Mouse (Mus musculus) megakaryocyte-erythroid progenitor cell, adult 5-6 weeks (primary cell): Measurements from ENCODE around the gene Gtf3c5. TPM values are rescaled to one million over a fixed set of nuclear protein-coding genes. Genes with fewer than 3 reads are reported as not detected.
A peak's percentile ranks its signal among the peaks of the same experiment; 100 is the strongest.

Experiments used
- ATAC-seq: replicated peaks from 2 replicates; pipeline ENCODE4 v1.8.0; 2016; ENCODE audit warnings: mild to moderate bottlenecking, inconsistent platforms; ENCODE audit not compliant: severe bottlenecking, poor library complexity, low FRiP score, low TSS enrichment
- total RNA-seq, 2 experiments: library from RNA; stranded (forward) in 1 of 2; stranded (reverse) in 1 of 2; fragments of 200-1000, 215-1000 nt in 1 of 2; fragments of >200 nt in 1 of 2; fragmentation: Nextera tagmentation in 1 of 2; gene quantifications; 2 replicates each; pipeline ENCODE4 v1.2.3; 2014 to 2017

Gtf3c5 gene
- total RNA-seq, 2 experiments from 2014 or later, result 25.7 to 33.9 TPM

- no peak for ATAC-seq
These were observed 27.3 kb upstream of the Gtf3c5 start for GRCm38 (mm10) chr2:28610716-28611406.

- ATAC-seq, result no peak
These were observed 26.3 kb upstream of the Gtf3c5 start for GRCm38 (mm10) chr2:28609851-28610250.

DNA sequence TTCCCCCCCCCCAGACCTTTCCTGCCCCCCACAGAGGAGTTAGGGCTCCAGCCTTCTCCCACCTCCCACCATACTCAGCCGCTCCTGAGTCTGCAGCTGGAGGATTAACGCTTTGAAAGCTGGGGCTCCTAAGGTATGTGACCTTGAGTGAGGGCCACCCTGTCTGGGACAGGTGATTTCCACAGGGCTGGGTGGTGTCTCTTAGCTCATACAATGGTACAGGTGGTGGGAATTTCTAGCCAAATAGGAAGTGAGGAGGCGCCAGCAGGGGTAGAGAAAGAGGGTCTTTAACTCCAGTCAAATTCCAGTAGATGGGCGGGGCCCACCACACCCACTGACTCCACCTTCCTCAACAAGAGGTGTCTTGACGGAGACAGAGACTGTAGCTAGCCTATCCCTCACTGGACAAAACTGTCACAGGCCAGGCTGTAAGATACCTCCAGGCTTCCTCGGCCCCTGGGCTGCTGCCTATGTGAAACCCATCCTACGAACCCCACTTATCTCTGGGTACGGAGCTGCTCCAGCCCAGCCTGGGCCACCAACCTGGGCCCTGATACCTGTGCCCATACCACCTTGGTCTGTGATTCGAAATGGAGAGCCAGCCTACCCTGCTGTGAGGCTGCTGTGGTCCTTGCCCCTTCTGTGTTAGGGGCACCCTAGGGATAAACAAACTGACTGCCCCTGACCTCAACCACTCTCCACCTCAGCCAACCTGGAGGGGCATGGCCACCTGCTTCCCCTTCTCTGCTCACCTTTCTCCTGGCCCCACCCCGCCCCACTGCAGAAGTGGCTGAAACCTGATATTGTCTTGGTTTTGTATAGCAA, 24.0 kb upstream of the Gtf3c5 start:
- peak; percentile 42 for ATAC-seq

- ATAC-seq, result peak; percentile 6; the same call in 1 of the 2 replicates
These were observed 23.2 kb upstream of the Gtf3c5 start for GRCm38 (mm10) chr2:28606601-28607340.

DNA sequence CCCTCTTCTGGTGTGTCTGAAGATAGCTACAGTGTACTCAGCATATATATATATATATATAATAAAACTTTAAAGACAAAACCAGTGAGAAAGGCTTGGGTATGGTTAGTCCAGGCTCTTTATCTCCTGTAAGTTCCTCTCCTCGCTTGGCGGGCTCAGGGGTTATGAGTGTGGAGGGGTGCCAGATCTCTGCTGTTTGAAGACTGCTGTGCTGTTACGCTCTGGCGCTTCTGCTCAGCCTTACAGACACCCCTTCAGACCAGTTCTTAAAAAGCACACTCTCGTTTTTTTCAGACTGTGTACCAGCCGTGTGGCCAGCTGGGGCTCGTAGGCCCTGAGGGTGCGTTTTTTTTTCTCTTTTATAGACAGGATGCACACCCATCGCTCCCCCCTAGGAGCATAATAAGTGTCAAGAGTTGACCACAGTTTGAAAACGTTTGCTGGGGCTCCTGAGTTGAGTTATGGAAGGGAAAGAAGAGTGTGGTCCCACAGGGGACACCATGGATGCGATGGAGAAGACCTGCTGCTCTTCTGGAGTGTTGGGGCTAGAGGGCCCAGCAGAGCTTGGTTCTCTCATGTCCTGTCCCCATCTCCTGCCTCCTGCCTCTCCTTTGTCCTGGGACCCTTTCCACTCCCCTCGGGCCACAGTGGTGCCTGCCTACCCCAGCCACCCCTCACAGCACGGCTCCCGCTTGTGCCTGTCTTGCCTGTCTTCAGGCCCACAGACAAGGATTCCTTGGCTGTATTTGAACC, 22.4 kb upstream of the Gtf3c5 start:
- peak; percentile 42 for ATAC-seq

- no peak for ATAC-seq
These were observed 20.0 kb upstream of the Gtf3c5 start for GRCm38 (mm10) chr2:28603542-28603941.

DNA sequence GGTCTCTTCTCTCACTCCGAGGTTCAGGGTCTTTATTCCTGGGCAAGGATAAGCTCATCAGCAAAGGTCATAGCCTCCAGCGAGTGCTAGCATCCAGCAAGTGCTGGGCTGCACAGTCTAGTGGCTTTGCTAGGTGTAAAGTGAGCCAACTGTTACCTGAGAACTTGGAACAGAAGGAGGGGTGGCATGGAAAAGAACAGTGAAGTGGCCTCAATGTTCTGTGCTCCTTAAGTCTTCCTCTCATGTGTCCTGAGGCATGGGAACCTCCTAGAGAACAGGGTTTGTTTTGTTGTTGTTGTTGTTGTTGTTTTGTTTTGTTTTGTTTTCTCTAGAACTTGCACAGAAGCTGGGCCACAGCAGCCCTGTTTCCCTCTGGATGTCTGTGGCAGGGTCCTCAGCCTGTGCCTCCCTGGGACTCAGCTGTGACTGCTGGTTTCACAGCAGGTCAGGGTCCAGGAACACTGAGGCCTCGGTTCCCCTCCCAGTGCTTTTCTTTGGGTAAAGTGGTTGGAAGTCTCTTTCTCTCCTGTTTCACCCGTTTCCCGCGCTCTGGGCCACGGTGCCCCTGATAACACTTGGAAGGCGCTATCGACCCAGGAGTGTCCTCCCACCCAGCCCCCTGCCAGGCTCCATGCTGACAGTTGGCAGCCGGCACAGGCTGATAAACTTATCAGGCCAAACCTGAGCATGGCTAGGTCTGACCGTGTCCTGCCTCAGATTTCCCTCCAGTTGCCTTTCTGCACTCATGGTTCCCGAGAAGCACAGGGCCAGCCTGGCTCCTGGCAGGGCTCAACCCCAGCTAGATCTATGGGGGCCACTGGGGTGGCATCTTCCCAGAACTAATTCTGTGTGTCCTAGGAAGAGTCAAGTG, 18.4 kb upstream of the Gtf3c5 start:
- ATAC-seq, result peak; percentile 61

GRCm38 (mm10) chr2:28599569-28599900, 16.0 kb upstream of the Gtf3c5 start:
- ATAC-seq, result no peak

DNA sequence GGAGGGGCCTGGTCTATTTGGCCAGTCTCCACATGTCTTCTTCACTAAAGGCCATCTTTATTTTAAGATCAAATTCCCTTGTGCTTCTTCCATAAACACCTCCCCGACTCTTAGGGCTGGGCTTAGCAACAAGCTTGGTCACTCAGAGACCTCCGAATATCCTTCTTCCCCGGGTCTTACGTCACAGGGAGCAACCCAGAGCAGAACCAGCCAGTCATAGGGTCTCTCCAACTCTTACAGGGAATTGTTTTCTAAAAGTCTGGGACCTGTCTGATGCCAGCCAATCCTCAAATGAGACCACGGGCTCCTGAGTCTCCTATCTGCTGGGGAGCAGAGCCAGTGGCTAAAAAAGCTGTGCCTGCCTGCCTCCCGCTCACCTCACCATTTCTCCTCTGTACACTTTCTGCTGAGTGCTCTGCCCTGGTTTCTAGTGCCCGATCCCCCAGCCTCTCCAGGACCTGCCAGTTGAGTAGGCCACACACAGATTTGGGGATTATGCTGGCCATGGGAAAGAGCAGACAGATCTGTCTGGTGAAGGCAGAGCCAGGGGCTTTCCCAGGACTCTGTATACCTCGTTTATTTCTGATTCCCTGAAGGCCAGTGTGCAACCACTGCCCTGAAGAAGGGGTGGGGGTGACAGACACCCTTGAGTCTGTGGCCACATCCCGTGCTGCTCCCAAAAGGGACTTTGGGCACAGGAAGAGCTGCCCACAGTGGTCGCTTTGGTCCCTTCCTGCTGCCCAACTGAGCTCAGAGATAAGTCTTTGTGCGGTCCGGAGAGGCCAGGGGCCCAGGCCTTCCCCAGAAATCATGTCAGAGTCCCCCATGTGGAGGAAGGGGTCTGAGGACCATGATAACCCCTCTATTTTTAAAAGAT, 15.4 kb upstream of the Gtf3c5 start:
- ATAC-seq, result no peak

GRCm38 (mm10) chr2:28597733-28598547, 14.4 kb upstream of the Gtf3c5 start:
- ATAC-seq, result peak; percentile 59

- ATAC-seq, result no peak
These were observed 13.4 kb upstream of the Gtf3c5 start for GRCm38 (mm10) chr2:28596998-28597397.

DNA sequence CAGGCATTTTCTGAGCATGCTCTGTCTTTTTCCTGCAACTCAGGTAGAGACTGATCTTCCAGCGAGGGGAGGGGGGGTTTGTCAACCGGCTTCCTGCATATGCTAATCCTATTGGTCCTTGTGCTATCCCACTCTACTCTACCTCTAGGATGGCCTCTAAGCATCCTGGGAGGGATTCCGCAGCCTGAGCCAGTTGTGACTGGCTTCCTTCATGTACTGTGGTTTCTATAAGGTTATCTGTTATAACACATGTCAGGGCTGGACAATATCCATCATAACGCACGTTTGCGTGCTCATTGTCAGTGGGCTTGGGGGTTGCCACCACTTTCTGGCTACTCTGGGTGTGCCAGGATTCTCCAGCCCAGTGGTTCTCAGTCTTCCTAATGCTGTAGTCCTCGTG, 12.5 kb upstream of the Gtf3c5 start:
- ATAC-seq, result peak; percentile 51

DNA sequence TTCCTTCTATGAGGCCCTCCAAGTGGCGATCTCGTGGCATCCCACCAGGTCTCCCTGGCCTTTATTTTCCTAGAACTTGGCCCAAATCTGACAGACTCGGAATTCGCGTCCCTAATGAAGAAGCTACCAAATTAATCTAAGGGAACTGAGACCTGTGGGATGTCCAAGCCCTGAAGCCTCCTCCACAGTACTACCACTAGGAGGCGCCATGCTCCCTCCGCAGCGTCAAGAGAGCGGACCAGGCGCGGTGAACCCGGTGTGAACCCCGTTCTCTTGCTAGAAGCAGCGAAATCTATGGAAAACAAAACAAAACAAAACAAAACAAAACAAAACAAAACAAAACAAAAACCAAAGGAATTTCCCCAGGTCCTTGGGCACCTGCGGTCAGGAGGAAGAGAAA, 9.3 kb upstream of the Gtf3c5 start:
- ATAC-seq, result peak; percentile 66

DNA sequence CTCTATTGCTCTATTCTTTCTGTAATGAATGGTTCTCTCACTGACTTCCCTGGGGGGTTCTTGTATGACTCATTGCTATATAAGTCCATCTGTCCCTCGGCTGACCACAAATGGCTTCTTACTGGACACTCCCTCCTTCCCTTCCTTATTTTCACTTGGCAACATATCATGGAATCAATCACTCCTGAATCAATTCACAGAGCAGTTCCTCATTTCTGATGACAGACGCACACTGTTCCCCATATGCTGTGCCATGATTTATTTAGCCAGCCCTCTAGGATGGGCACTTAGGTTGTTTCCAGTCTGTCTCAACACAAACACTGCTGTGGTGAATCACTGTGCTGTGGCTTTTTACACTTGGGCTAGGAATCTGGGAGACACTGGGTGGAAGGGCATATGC, 7.9 kb upstream of the Gtf3c5 start:
- no peak for ATAC-seq

GRCm38 (mm10) chr2:28588574-28588973, 5.0 kb upstream of the Gtf3c5 start:
- ATAC-seq, result no peak

- no peak for ATAC-seq
These were observed 2.2 kb upstream of the Gtf3c5 start for GRCm38 (mm10) chr2:28585730-28586129.

GRCm38 (mm10) chr2:28585043-28585571, 1.6 kb upstream of the Gtf3c5 start:
- peak; percentile 58 for ATAC-seq
